Mouse (Mus musculus): ENCODE data around the gene Exoc3l2.

- no peak for TF ChIP-seq CTCF (IDR thresholded peaks at IDR 0.05; ENCODE audit: borderline replicate concordance, insufficient read depth, low read length)
- TF ChIP-seq POLR2A (IDR thresholded peaks at IDR 0.05; ENCODE audit: low read depth, low read length): no peak
These were observed 26.1 kb upstream of the Exoc3l2 start for GRCm38 (mm10) chr7:19437048-19437447.
